Mouse (Mus musculus): ENCODE measurements around the gene Lactb. TPM values are rescaled to one million over a fixed set of nuclear protein-coding genes. Genes with fewer than 3 reads are reported as not detected.

Lactb gene
- polyA plus RNA-seq, 1 experiment from 2014 or later, result 8.5 TPM

GRCm38 (mm10) chr9:66905990-66906389, 69.3 kb downstream of the Lactb start:
- H3K4me3 ChIP-seq (ENCODE audit: control insufficient read depth in 1 of 2, insufficient read depth in 1 of 2, low read depth in 1 of 2, low read length in 2 of 2), result no peak overlapping the region
- no peaks in the 10 kb centered on the region for H3K27me3 ChIP-seq (ENCODE audit: control insufficient read depth, insufficient read depth, low read length)
- H3K9me3 ChIP-seq (ENCODE audit: control insufficient read depth, low read length), result no peaks in the 10 kb centered on the region
- no peak overlapping the region for H3K27ac ChIP-seq (replicated peaks in 1 of 2; ENCODE audit: control insufficient read depth in 1 of 2, insufficient read depth in 1 of 2, low read depth in 2 of 2, low read length in 2 of 2)
- H3K4me1 ChIP-seq (ENCODE audit: control insufficient read depth in 2 of 2, insufficient read depth in 2 of 2, low read length in 2 of 2), result peaks cover 4 to 13% of the 10 kb centered on the region in 2 experiments
- ATAC-seq (ENCODE audit: insufficient number of reproducible peaks, insufficient read depth, low FRiP score, low read depth), result no peak
- 76% methylated on average over 9 of the region's 9 CpGs for WGBS
- no peak overlapping the region for H3K9ac ChIP-seq (ENCODE audit: low read length)
- no peak overlapping the region for H3K4me2 ChIP-seq (ENCODE audit: low read length)
- 0 out of 2 replicates have a peak, but pooled peaks cover 3% of the 10 kb centered on the region for H3K36me3 ChIP-seq (ENCODE audit: control insufficient read depth, insufficient read depth, low read length)

Other genes with a start within 250 kb of the Lactb start
- 9.1 and 11.0 TPM in 2 replicates for gene Aph1b, start 180.0 kb downstream of the Lactb start, polyA plus RNA-seq (2014; fragmentation: Nextera tagmentation; extraction: Ambion mirVana)
- 0.46 and 0.57 TPM in 2 replicates for gene Gm10647, start 178.4 kb downstream of the Lactb start, polyA plus RNA-seq (2014; fragmentation: Nextera tagmentation; extraction: Ambion mirVana)
- gene Aph1c, start 140.8 kb downstream of the Lactb start, polyA plus RNA-seq (2014; fragmentation: Nextera tagmentation; extraction: Ambion mirVana), result 2.1 and 4.5 TPM in 2 replicates
- gene Rab8b, start 55.8 kb downstream of the Lactb start, polyA plus RNA-seq (2014; fragmentation: Nextera tagmentation; extraction: Ambion mirVana), result 16.7 and 18.9 TPM in 2 replicates
- 515 and 527 TPM in 2 replicates for gene Rps27l, start 29.4 kb downstream of the Lactb start, polyA plus RNA-seq (2014; fragmentation: Nextera tagmentation; extraction: Ambion mirVana)
- gene Tpm1, start 73.9 kb upstream of the Lactb start, polyA plus RNA-seq (2014; fragmentation: Nextera tagmentation; extraction: Ambion mirVana), result 5,210 and 5,334 TPM in 2 replicates

Measured in heart, embryonic 14.5 days (tissue).